Mouse (Mus musculus) layer of hippocampus, adult 2 months (tissue): Measurements from ENCODE around the gene Krr1. TPM values are rescaled to one million over a fixed set of nuclear protein-coding genes. Genes with fewer than 3 reads are reported as not detected.

Experiments used
- DNase-seq, 2 experiments: peaks; one replicate each; pipeline ENCODE4 v3.0.0; 2022; ENCODE audit warnings: low spot score in 2 of 2
- H3K27ac ChIP-seq: fragments of 200-600 bp; 2 replicates; pipeline ENCODE4 v1.8.1; 2022
- H3K4me3 ChIP-seq: fragments of 200-600 bp; 2 replicates; pipeline ENCODE4 v1.8.1; 2022; ENCODE audit warnings: mild to moderate bottlenecking
- CTCF ChIP-seq: fragments of 200-600 bp; conservative IDR thresholded peaks from 2 replicates; pipeline ENCODE4 v1.8.1; 2022; ENCODE audit warnings: antibody characterized with exemption, mild to moderate bottlenecking, moderate library complexity
- total RNA-seq, 2 experiments: library from RNA; stranded (reverse); gene quantifications; 2 replicates each; pipeline ENCODE4 v1.2.3; 2021

Gene Krr1
- total RNA-seq, 2 experiments from 2014 or later = 38.2 to 41.7 TPM

DNA sequence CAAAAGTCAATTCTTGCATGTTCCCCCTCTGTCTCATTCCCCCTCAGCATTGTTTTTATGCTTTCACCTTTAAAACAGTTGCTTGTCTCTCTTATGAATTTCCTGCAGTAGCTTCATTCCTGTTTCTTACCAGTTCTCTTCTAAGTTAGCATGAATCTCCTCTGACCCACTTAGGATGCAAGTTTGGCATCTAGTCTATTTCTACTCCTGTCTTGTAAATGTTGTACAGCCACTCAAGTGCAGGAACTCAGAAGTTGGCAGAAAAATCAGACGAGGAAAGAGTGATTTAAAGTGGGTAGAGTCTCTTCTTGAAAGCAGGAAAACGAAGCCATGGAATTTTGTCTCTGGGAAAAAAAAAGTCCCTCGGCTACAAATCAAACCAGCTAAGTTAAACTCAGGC is 26.9 kb upstream of the Krr1 start:
- H3K4me3 ChIP-seq = no peak overlapping the region
- H3K27ac ChIP-seq = no peak overlapping the region
- TF ChIP-seq CTCF = no peak
- DNase-seq = no peak

DNA sequence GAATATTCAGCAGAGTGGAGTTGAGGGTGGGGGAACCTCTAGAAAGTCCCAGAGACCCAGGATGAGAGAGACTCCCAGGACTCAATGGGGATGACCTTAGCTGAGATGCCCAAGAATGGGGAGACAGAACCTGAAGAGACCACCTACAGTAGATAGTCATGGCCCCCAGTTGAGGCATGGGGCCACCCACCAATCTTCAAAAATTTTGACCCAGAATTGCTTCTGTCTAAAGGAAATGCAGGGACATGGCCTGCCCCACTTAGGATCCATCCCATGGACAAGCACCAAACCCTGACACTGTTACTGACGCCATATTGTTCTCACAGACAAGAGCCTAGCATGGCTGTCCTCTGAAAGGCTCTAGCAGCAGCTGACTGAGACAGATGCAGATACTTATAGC is 24.4 kb upstream of the Krr1 start:
- TF ChIP-seq CTCF = no peak
- DNase-seq = no peak
- no peak overlapping the region for H3K4me3 ChIP-seq
- no peak overlapping the region for H3K27ac ChIP-seq

DNA sequence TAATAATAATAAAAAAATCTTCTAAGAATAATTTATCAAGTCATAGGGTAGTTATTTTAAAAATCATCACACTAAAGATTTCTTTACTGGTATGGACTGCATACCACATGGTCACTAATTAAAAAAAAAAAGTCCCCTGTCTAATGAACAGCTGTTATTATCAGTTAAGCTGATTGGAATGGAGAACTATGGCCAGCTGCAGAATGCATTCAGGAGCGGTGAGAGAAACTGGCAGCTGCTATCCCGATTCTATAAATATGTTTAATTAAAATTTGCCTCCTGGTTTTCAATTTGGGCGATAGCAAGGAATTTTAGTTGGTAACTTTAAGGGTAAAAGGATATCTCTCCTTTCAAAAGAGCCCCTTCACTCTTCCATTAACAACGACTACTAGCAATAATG is 23.5 kb upstream of the Krr1 start:
- H3K27ac ChIP-seq = no peak overlapping the region
- no peak overlapping the region for H3K4me3 ChIP-seq
- TF ChIP-seq CTCF = no peak
- DNase-seq = no peak

DNA sequence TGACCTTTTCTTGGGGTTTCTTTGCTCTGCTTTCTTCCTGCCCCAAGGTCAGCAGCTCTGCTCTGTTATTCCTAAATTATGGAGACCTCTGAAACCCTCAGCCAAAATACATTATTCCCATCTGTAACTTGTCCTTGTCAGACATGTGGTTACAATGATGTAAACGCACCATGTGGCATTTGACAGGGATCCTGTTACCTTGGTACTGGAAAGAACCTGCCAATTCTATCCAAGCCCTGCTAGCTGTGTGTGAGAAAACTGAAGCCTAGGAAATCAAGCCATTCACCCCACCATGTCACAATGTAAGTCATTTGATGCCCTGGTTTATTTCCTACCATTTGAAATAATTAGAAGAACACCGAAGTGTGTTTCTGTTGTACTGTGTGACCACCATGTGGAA is 16.6 kb upstream of the Krr1 start:
- no peak for TF ChIP-seq CTCF
- Histone ChIP-seq H3K27ac (no peak overlapping the region), H3K4me3 (no peak overlapping the region)
- no peak for DNase-seq

DNA sequence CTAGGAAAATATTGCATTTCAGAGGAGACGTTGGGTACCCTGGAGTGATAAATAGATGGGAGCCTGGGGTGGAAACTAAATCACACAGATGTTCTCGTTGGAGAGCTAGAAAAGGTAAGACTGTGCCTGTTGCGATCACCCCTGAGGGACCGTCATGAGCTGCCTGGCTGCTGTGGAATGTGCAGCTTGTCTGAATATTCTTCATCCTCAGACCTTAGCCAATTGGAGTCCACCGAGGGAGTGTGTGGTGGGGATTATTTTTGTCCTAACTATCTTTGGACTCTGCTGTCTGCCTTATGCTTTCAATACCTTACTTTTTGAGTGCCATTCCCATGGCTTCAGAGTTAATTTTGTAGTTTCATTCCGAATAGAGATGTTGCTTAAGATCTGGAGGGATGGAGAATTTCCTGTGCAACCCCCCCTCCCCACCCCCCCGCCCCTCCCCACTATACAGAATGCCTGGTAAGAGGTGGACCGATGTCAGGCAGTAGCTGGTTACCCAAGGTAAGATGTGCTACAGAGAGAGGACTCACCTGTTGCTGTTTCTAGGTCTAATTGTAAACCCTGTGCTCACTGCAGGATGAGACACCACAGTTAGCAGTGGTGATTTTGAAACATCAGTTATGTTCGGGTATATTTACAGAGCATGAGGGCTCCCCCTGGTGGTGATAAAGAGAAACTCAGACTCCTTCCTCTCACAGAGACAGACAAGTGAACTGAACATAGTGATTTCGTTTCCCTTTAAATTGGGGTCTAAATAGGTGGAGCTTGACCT is 15.0 kb upstream of the Krr1 start:
- no peak overlapping the region for H3K4me3 ChIP-seq
- peak; percentile 90 for TF ChIP-seq CTCF
- DNase-seq = peak; percentile 77 to 79
- no peak overlapping the region for H3K27ac ChIP-seq

DNA sequence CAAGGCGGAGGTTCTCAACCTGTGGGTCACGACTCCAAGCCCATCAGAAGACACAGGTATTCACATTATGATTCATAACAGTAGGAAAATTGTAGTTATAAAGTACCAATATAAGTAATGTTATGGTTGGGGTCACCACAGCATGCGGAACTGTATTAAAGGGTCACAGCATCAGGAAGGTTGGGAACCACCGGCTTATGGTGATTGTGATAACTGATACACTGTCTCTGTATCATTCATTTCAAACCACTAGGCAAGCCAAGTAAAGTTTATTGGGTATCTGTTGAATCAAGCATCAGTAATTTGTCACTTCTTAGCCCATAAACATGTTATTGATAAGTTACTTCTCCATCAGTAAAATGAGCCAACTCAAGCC is 14.4 kb upstream of the Krr1 start:
- peak; percentile 0; the same call in 1 of the 2 replicates for TF ChIP-seq CTCF

DNA sequence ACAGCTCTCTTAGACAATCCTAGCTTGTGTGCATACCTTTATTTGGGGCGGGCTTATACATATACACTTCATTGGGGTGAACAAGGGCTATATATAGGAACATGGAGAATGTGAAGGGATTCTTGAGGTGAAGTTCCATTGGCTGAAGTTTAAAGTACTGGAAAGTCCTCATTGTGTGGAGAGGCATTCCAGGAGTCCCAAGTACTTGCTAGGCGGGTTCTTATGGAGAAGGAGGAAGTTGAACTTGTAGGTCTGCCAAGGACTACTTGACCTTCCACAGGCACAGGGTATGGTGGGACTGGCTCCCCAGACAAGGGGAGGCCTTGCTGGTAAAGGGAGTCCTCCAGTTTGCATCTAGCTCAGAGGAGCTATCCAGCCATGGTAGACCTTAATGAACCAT is 13.1 kb upstream of the Krr1 start:
- no peak for DNase-seq
- Histone ChIP-seq H3K4me3 (no peak overlapping the region), H3K27ac (no peak overlapping the region)
- TF ChIP-seq CTCF = no peak

More for the DNA sequence above, 14.4 kb upstream of the Krr1 start:
- Histone ChIP-seq H3K4me3 (no peak overlapping the region), H3K27ac (no peak overlapping the region)
- no peak for DNase-seq

DNA sequence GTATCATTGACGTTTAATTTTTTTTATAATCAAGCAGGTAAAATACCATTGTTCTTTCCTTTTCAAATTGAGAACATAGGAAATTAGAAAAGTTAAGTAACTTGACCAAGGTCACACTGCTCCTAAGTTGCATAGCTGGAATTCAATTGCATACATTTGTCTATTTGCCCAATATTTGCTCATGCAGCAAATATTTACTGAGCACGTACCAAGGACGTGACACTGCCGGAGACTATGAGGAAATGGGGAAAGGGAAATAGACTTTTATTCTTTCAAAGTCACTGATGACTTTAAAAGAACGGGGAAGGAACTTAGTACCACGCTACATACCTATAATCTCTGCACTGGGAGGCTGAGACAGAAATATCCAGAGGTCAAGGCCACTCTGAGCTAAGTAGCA is 12.0 kb upstream of the Krr1 start:
- Histone ChIP-seq H3K27ac (no peak overlapping the region), H3K4me3 (no peak overlapping the region)
- no peak for TF ChIP-seq CTCF
- DNase-seq = no peak

DNA sequence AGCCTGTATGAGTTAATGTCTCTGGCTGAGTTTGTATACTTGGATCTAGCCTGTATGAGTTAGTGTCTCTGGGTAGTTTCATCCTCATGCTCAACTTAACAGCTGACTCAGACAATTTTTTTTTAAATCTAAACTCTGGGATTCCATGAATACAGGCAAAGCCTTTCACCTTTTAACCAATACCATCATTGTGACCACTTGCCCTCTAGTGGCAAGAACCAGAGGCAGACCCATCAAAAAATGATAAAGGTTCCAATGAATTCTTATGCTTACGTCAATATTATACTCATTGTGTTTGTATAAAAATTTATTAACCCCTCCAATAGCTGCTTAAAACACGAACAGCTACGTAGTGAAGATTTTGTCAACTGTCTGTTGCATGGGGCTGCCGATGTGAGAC is 6.1 kb upstream of the Krr1 start:
- DNase-seq = no peak
- Histone ChIP-seq H3K27ac (no peak overlapping the region), H3K4me3 (no peak overlapping the region)
- peak; percentile 61 for TF ChIP-seq CTCF

DNA sequence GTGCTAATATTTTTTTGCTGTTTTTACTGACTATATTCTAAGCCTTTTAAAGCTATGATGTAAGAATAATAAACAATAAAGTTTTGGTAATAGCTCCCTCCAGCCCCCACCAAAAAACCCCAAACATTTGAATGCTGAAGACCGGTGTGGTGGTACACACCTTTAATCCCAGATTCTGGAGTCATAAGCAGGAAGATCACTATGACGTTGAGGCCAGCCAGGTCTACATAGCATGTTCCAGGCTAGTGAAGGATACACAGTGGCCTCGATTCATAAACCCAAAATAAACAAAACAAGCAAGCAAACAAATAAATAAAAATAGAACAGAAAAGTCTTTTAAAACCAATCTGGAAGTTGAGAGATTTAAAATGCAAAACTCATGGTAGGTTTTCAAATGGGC is 535 bp upstream of the Krr1 start:
- TF ChIP-seq CTCF = no peak
- no peak overlapping the region for H3K4me3 ChIP-seq
- no peak overlapping the region for H3K27ac ChIP-seq
- DNase-seq = no peak

DNA sequence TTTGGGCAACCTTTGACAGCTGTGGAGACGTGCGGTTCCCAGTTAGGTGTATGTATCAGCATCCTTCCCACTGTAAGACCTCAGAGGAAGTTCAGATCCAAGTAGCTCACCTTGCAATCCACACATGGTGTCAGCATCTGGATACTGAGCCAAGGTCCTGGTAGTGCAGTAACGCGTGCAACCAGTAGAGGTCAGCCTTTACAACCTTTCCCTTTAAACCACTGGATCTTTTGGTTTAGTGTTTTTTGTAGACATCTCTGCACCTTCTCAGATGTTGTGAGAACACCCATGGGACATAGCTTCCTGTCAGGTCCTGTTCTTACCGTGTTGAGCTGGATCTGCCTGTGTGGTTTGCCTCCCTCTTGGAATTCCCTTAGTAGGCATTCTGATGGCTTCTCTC is 5.1 kb downstream of the Krr1 start:
- Histone ChIP-seq H3K27ac (no peak overlapping the region), H3K4me3 (no peak overlapping the region)
- DNase-seq = peak; percentile 15 to 50
- peak; percentile 93 for TF ChIP-seq CTCF

DNA sequence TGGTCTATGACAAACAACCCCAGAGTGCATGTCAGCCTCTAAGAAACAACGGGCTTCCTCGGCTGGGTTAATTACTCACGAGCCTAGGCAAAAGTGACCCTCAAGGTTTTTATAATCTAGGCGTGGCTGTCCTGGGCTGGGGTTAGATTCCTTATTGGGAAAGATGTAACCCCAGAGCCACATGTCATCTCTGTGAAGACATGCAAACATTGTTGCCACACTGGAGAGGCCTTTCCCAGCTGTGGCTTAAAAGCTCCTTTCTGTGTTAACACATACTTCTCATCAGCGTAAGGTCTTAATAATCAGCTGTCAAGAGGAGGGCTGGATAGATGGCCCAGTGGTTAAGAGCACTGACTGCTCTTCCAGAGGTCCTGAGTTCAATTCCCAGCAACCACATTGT is 10.6 kb downstream of the Krr1 start:
- DNase-seq = no peak
- no peak for TF ChIP-seq CTCF
- Histone ChIP-seq H3K27ac (no peak overlapping the region), H3K4me3 (no peak overlapping the region)

DNA sequence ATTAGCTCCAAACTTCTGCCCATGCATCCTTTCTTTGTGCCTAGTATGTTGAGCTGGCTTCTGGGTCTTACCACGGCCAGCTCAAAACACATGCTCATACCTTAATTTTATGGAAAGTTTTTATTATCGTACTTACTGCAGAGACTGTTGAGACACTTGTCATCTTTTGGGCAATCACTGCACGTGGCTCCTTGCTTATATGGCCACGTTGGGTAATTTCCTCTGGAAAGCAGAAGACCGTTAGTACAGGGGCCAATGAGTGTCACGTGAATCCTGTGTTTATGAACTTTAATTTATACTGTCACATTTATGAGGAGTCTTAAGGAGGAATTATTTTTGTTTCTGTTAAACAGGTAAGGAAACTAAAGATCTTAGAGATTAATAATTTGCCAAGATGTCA is 14.0 kb downstream of the Krr1 start:
- no peak for TF ChIP-seq CTCF
- Histone ChIP-seq H3K27ac (no peak overlapping the region), H3K4me3 (no peak overlapping the region)
- DNase-seq = no peak

DNA sequence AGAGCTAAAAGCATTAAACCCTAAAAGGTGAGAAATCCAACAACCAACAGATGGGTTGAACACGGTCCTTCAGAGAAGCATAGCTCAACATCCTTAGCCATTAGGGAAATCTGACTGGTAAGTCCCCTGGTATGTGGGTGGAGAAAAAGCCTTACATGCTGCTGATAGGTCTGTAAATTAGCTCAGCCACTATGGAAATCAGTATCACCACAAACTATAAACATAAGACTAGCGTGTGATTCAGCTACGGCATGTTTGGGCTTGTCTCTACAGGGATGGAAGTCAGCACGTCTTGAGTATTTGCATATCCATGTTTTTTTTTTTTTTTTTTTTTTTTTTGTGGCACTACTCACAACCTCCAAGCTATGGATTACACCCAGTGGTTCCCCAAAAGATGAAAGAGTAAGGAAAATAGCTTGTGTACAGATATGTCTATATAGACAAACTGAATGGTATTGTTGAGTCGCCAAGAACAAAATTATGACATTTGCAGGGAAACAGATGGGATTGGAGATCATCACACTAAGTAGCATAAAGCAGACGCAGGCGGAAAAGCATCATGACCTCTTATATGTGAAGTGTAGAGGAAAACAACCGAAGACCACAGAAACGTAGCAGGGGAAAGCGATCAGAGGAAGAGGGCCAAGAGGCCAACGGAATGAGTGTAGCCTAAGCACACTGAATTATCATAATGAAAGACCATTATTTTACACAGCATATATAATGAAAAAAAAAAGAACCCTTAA is 23.5 kb downstream of the Krr1 start:
- Histone ChIP-seq H3K4me3 (no peak overlapping the region), H3K27ac (no peak overlapping the region)
- DNase-seq = no peak
- TF ChIP-seq CTCF = no peak
